Mouse (Mus musculus) adrenal gland, adult 18-20 months (tissue): Measurements from ENCODE around the gene Prr5. TPM values are rescaled to one million over a fixed set of nuclear protein-coding genes. Genes with fewer than 3 reads are reported as not detected.

ENCODE experiments used
- DNase-seq, 2 experiments: peaks; one replicate each; pipeline ENCODE4 v3.0.0; 2021 to 2022; ENCODE audit warnings: low spot score in 2 of 2
- total RNA-seq, 2 experiments: library from RNA; stranded (reverse); gene quantifications; 1 replicate in 1 of 2; 2 replicates in 1 of 2; pipeline ENCODE4 v1.2.3; 2021

Prr5 gene
- total RNA-seq, 2 experiments from 2014 or later, result 5.5 to 11.0 TPM

- no peak for DNase-seq
Measured at GRCm38 (mm10) chr15:84654975-84655374, 14.4 kb upstream of the Prr5 start.

- DNase-seq, result no peak
Measured at GRCm38 (mm10) chr15:84656689-84657088, 12.7 kb upstream of the Prr5 start.

GRCm38 (mm10) chr15:84657384-84658064 is 11.9 kb upstream of the Prr5 start:
- no peak for DNase-seq

- DNase-seq, result no peak
Measured at GRCm38 (mm10) chr15:84658655-84659054, 10.8 kb upstream of the Prr5 start.

- no peak for DNase-seq
Measured at GRCm38 (mm10) chr15:84659856-84660255, 9.6 kb upstream of the Prr5 start.

GRCm38 (mm10) chr15:84661274-84661673 is 8.1 kb upstream of the Prr5 start:
- DNase-seq, result no peak

- peak; percentile 57 to 70 for DNase-seq
Measured at GRCm38 (mm10) chr15:84662952-84663684, 6.3 kb upstream of the Prr5 start.

GRCm38 (mm10) chr15:84663685-84664060 is 5.7 kb upstream of the Prr5 start:
- no peak for DNase-seq

GRCm38 (mm10) chr15:84664542-84665460 is 4.6 kb upstream of the Prr5 start:
- DNase-seq, result no peak

GRCm38 (mm10) chr15:84665662-84666061 is 3.8 kb upstream of the Prr5 start:
- DNase-seq, result no peak

GRCm38 (mm10) chr15:84666065-84666464 is 3.4 kb upstream of the Prr5 start:
- no peak for DNase-seq

- no peak for DNase-seq
Measured at GRCm38 (mm10) chr15:84667601-84668000, 1.8 kb upstream of the Prr5 start.

GRCm38 (mm10) chr15:84669771-84670656 is 594 bp downstream of the Prr5 start:
- no peak for DNase-seq

GRCm38 (mm10) chr15:84670657-84671055 is 1.2 kb downstream of the Prr5 start:
- DNase-seq, result no peak

- peak; percentile 41 to 54 for DNase-seq
Measured at GRCm38 (mm10) chr15:84671401-84672307, 2.2 kb downstream of the Prr5 start.

- no peak for DNase-seq
Measured at GRCm38 (mm10) chr15:84672308-84672615, 2.8 kb downstream of the Prr5 start.

GRCm38 (mm10) chr15:84672616-84673015 is 3.2 kb downstream of the Prr5 start:
- no peak for DNase-seq

GRCm38 (mm10) chr15:84674329-84675067 is 5.1 kb downstream of the Prr5 start:
- no peak for DNase-seq

GRCm38 (mm10) chr15:84675317-84675716 is 5.9 kb downstream of the Prr5 start:
- no peak for DNase-seq
